Mouse (Mus musculus): ENCODE data around the gene Metap2. TPM values are rescaled to one million over a fixed set of nuclear protein-coding genes. Genes with fewer than 3 reads are reported as not detected.

Metap2 gene
- 252 and 265 TPM in 2 replicates for polyA plus RNA-seq (2011; ENCODE audit: insufficient read length, low read depth, missing spikeins)

- TF ChIP-seq CTCF (IDR thresholded peaks at IDR 0.05; ENCODE audit: borderline replicate concordance, insufficient read depth, low read length), result no peak
- TF ChIP-seq POLR2A (IDR thresholded peaks at IDR 0.05; ENCODE audit: low read depth, low read length), result no peak
- H3K27ac ChIP-seq (ENCODE audit: insufficient read depth, low read length), result no peak within 1 kb of the TSS
- no peak within 1 kb of the TSS for H3K4me3 ChIP-seq (ENCODE audit: insufficient read depth, low read length)
- H3K4me1 ChIP-seq (ENCODE audit: control insufficient read depth, insufficient read depth, low read length), result no peaks in the 10 kb centered on the region
These were observed at the start of gene Metap2 for GRCm38 (mm10) chr10:93897043-93897646. Gene Metap2, minus strand, starts transcription at chr10:93897093.

GRCm38 (mm10) chr10:93945843-93946499 lies 49.1 kb upstream of the Metap2 start:
- Histone ChIP-seq H3K4me3 (ENCODE audit: insufficient read depth, low read length) (no peak overlapping the region), H3K27ac (ENCODE audit: insufficient read depth, low read length) (no peak overlapping the region), H3K4me1 (ENCODE audit: control insufficient read depth, insufficient read depth, low read length) (peaks cover 20% of the 10 kb centered on the region)
- TF ChIP-seq POLR2A (IDR thresholded peaks at IDR 0.05; ENCODE audit: low read depth, low read length), result no peak
- TF ChIP-seq CTCF (IDR thresholded peaks at IDR 0.05; ENCODE audit: borderline replicate concordance, insufficient read depth, low read length), result no peak

DNA sequence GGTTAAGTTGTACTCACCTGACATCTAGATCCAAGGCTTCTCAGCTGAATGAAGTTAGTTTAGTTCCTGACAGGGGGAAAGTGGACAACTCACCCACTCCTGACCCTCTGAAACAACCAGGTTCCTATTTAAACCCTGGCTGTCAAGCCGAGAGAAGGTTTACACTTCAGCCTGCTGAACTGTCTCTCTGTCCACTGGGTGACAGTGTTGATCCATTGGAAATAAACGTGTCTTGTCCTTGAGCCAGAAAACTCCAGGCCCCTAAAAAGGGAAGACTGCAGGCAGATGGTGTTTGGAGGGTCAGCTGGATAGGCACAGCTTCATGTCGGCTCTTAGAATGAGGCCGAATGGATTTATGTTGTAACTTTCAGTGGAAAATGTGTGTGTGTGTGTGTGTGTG lies 48.5 kb upstream of the Metap2 start:
- Histone ChIP-seq H3K27ac (ENCODE audit: insufficient read depth, low read length) (peak overlapping the region; percentile 23; the same call in 1 of the 2 replicates), H3K4me3 (ENCODE audit: insufficient read depth, low read length) (no peak overlapping the region), H3K4me1 (ENCODE audit: control insufficient read depth, insufficient read depth, low read length) (peaks cover 23% of the 10 kb centered on the region)
- no peak for TF ChIP-seq POLR2A (IDR thresholded peaks at IDR 0.05; ENCODE audit: low read depth, low read length)

DNA sequence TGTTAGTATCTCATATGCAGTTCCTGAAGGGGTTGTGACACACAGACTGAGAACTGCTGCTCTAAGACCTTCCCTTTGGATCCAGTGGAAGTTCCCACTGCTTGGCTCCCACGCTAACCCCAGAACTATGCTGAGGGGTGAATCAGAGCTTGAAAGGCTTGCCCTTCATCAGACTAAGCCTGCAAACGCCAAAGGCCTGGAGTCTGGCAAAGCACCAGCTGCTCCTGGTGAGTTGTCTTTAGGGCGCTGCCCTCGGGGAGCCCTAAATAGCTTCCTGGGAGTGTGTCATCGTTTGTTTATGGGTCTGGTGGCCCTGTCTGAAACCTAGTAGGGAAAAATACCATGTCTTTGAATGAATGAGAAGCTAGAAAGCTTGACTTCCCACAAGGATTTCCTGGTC lies 47.3 kb upstream of the Metap2 start:
- H3K4me1 ChIP-seq (ENCODE audit: control insufficient read depth, insufficient read depth, low read length), result peaks cover 25% of the 10 kb centered on the region
- H3K27ac ChIP-seq (ENCODE audit: insufficient read depth, low read length), result peak overlapping the region; percentile 80
- no peak for TF ChIP-seq CTCF (IDR thresholded peaks at IDR 0.05; ENCODE audit: borderline replicate concordance, insufficient read depth, low read length)
- no peak for TF ChIP-seq POLR2A (IDR thresholded peaks at IDR 0.05; ENCODE audit: low read depth, low read length)
- H3K4me3 ChIP-seq (ENCODE audit: insufficient read depth, low read length), result no peak overlapping the region

DNA sequence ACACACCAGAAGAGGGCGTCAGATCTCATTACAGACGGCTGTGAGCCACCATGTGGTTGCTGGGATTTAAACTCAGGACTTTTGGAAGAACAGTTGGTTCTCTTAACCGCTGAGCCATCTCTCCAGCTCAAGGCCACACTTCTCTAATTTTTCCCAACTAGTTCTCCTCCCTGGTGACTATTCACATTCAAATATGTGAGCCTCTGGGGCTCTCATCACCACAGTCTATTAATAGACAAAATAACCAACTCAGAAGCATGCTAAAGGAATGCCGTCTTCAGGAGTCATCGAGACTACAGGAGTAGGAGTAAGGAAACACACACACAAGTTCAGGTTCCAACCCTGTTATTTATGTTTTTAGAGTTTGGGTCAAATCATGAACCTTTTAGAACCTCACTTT lies 43.4 kb upstream of the Metap2 start:
- Histone ChIP-seq H3K27ac (ENCODE audit: insufficient read depth, low read length) (peak overlapping the region; percentile 88), H3K4me1 (ENCODE audit: control insufficient read depth, insufficient read depth, low read length) (peaks cover 15% of the 10 kb centered on the region), H3K4me3 (ENCODE audit: insufficient read depth, low read length) (no peak overlapping the region)
- no peak for TF ChIP-seq POLR2A (IDR thresholded peaks at IDR 0.05; ENCODE audit: low read depth, low read length)
- TF ChIP-seq CTCF (IDR thresholded peaks at IDR 0.05; ENCODE audit: borderline replicate concordance, insufficient read depth, low read length), result no peak

DNA sequence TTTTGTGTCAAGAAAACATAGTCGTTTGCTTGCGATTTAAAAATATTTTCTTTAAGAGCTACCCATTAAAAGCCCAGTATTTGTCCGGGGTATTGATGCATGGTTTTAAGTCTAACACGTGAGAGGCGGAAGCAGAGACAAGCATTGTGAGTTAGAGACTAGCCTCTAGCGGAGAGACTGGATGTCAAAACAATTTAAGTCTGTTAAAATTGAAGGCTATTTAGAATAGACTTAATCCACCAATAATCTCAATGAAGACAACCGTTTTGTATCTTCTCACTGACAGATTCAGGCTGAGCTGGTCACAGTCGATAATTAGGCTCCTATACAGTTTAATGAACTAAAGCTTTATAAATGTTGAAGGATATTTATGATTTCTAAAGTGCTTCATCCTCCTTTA lies 42.8 kb upstream of the Metap2 start:
- peak overlapping the region; percentile 88 for H3K27ac ChIP-seq (ENCODE audit: insufficient read depth, low read length)
- H3K4me3 ChIP-seq (ENCODE audit: insufficient read depth, low read length), result no peak overlapping the region
- H3K4me1 ChIP-seq (ENCODE audit: control insufficient read depth, insufficient read depth, low read length), result peaks cover 10% of the 10 kb centered on the region
- TF ChIP-seq CTCF (IDR thresholded peaks at IDR 0.05; ENCODE audit: borderline replicate concordance, insufficient read depth, low read length) (no peak), POLR2A (IDR thresholded peaks at IDR 0.05; ENCODE audit: low read depth, low read length) (no peak)

GRCm38 (mm10) chr10:93938844-93939271 lies 42.0 kb upstream of the Metap2 start:
- no peak overlapping the region for H3K27ac ChIP-seq (ENCODE audit: insufficient read depth, low read length)
- H3K4me3 ChIP-seq (ENCODE audit: insufficient read depth, low read length), result no peak overlapping the region
- TF ChIP-seq CTCF (IDR thresholded peaks at IDR 0.05; ENCODE audit: borderline replicate concordance, insufficient read depth, low read length), result no peak
- TF ChIP-seq POLR2A (IDR thresholded peaks at IDR 0.05; ENCODE audit: low read depth, low read length), result no peak
- peaks cover 7% of the 10 kb centered on the region for H3K4me1 ChIP-seq (ENCODE audit: control insufficient read depth, insufficient read depth, low read length)

DNA sequence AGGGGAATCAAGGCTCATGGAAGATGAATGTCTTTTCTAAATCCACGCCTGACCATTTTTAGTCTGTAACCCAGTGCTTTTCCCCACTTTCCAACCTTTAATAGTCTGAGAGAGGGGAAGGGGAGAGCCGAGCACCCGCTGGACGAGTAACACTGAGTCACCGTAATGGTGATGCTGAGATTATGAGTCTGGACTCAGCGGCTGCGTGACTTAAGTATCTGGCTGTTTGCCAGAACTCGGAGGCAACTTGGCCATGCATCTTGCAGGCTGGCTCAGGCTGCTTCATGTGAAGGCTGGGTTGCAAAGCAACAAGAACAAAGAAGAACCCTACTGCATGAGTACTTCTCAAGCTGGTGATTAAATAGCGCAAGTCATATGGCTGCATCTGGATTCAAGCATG lies 37.1 kb upstream of the Metap2 start:
- no peak for TF ChIP-seq POLR2A (IDR thresholded peaks at IDR 0.05; ENCODE audit: low read depth, low read length)
- no peak for TF ChIP-seq CTCF (IDR thresholded peaks at IDR 0.05; ENCODE audit: borderline replicate concordance, insufficient read depth, low read length)
- Histone ChIP-seq H3K27ac (ENCODE audit: insufficient read depth, low read length) (peak overlapping the region; percentile 49), H3K4me1 (ENCODE audit: control insufficient read depth, insufficient read depth, low read length) (no peaks in the 10 kb centered on the region; the same call in 1 of the 2 replicates), H3K4me3 (ENCODE audit: insufficient read depth, low read length) (no peak overlapping the region)

- H3K4me3 ChIP-seq (ENCODE audit: insufficient read depth, low read length), result no peak overlapping the region
- TF ChIP-seq POLR2A (IDR thresholded peaks at IDR 0.05; ENCODE audit: low read depth, low read length) (no peak), CTCF (IDR thresholded peaks at IDR 0.05; ENCODE audit: borderline replicate concordance, insufficient read depth, low read length) (no peak)
- H3K27ac ChIP-seq (ENCODE audit: insufficient read depth, low read length), result no peak overlapping the region; the same call in 1 of the 2 replicates
- no peaks in the 10 kb centered on the region for H3K4me1 ChIP-seq (ENCODE audit: control insufficient read depth, insufficient read depth, low read length)
These were observed 36.0 kb upstream of the Metap2 start for GRCm38 (mm10) chr10:93932861-93933260.

DNA sequence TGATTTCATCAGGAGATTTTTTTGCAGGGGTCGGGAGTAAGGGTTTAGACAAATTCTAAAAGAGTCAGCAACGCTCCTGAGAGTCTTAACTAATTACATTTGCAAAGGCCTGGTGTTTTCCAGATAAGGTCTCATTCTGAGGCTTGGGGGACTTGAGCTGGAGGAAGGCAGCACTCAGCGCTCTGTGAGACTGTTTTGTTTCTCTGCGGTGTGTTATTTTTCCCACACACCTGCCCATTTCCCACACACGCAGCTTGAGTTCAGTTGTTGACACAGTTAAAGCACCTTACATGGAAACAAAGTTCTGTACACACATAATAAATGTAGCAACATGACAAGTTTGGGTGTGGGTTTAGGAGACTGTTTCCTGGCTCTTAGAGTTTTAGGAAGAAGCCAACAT lies 35.1 kb upstream of the Metap2 start:
- TF ChIP-seq POLR2A (IDR thresholded peaks at IDR 0.05; ENCODE audit: low read depth, low read length) (no peak), CTCF (IDR thresholded peaks at IDR 0.05; ENCODE audit: borderline replicate concordance, insufficient read depth, low read length) (no peak)

More for the DNA sequence above, 35.1 kb upstream of the Metap2 start:
- Histone ChIP-seq H3K4me1 (ENCODE audit: control insufficient read depth, insufficient read depth, low read length) (no peaks in the 10 kb centered on the region), H3K27ac (ENCODE audit: insufficient read depth, low read length) (no peak overlapping the region), H3K4me3 (ENCODE audit: insufficient read depth, low read length) (no peak overlapping the region)

Data from embryonic fibroblast, embryonic 13.5 days (primary cell).